Mouse (Mus musculus): ENCODE data around the gene Phf19.

- TF ChIP-seq CTCF (IDR thresholded peaks at IDR 0.05; ENCODE audit: borderline replicate concordance, insufficient read depth, low read depth, low read length) (no peak), POLR2A (IDR thresholded peaks at IDR 0.05; ENCODE audit: borderline replicate concordance, insufficient read depth, low read length) (no peak)
These were observed 56.1 kb downstream of the Phf19 start for GRCm38 (mm10) chr2:34857728-34858127.

All from cerebellum, adult 2 months (tissue).